Mouse (Mus musculus): Measurements from ENCODE around the gene Sar1b.

Gene Sar1b

GRCm38 (mm10) chr11:51824867-51825424, 61.5 kb downstream of the Sar1b start:
- no peak for DNase-seq (ENCODE audit: low read depth in 2 of 2, low spot score in 2 of 2)

DNA sequence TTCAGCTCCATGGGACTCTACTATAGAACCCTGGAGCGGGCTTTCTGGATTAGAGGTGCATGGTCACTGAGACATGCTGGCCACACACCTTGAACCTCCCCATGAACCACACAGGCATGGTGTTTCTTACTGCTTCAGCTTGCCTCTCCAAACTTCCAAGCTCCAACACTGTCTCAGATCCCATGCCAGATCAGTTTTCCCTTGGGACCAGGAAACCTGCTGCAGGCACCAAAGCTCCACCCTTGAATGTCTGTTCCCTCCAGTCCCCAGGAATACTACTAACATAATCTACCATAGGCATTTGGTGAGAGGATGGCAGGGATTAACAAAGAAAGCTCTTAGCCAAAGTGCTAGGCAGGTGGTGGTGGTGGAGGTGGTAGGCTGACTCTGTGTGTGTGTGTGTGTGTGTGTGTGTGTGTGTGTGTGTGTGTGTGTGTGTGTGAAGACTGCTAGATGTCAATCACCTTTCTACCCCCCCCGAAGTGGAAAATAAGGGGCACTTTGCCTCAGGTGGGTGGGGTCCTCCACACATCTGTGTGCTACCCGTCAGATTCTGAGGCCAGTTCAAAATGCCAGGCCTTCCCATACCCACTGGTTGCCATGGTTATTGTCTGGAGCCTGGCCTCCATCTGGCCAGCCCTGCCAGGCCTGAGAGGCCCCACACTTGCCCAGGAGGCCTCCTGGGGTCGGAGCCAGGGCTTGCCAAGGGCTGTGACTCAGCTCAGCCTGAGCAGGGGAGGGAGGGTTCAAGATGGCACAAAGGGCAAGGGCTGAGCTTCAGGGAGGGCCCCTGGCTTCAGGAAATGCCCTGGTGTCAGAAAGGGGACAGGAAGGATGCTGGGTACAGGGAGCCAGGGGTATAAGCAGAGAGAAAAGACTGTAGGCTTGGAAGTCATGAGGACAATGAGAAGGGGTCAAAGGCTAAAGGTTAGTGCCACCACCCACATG, 68.7 kb downstream of the Sar1b start:
- no peak for DNase-seq (ENCODE audit: low read depth in 2 of 2, low spot score in 2 of 2)

- DNase-seq (ENCODE audit: low read depth in 2 of 2, low spot score in 2 of 2): no peak
Measured at GRCm38 (mm10) chr11:51832992-51833391, 69.5 kb downstream of the Sar1b start.

DNA sequence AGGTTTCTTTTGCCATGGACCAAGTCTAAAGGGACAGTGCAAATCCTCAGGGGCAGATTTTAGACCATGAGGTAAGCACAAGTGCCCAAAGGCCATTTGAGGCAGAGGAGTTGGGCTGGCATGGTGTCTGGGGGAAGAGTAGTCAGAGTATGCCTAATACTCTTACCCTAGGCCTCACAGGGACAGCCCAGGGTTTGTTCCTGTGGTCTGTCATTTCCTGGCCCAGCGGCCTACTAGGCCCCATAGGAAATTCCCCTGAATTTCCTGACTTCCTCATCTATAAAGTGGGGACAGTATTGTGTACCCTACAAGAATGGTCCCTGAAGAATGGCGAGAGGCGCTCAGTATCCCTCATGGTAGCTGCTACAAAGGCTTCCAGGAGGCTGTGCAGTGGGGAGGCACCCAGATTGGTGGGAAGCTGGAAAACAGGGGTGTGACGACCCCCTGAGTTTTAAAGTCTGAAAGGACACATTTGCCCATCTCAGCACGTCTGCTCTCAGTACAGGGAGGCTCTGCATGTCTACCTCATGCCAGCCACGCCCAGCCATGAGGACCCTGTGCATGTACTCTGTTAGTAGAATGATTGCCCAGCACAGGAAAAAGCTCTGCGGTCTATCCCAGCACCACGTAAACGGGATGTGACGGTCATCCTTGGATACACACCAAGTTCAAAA, 70.0 kb downstream of the Sar1b start:
- DNase-seq (ENCODE audit: low read depth in 2 of 2, low spot score in 2 of 2): no peak

- DNase-seq (ENCODE audit: low read depth in 2 of 2, low spot score in 2 of 2): no peak
Measured at GRCm38 (mm10) chr11:51834067-51834411, 70.6 kb downstream of the Sar1b start.

GRCm38 (mm10) chr11:51835598-51835997, 72.1 kb downstream of the Sar1b start:
- DNase-seq (ENCODE audit: low read depth in 2 of 2, low spot score in 2 of 2): no peak

- no peak for DNase-seq (ENCODE audit: low read depth in 2 of 2, low spot score in 2 of 2)
Measured at GRCm38 (mm10) chr11:51836506-51836905, 73.0 kb downstream of the Sar1b start.

DNA sequence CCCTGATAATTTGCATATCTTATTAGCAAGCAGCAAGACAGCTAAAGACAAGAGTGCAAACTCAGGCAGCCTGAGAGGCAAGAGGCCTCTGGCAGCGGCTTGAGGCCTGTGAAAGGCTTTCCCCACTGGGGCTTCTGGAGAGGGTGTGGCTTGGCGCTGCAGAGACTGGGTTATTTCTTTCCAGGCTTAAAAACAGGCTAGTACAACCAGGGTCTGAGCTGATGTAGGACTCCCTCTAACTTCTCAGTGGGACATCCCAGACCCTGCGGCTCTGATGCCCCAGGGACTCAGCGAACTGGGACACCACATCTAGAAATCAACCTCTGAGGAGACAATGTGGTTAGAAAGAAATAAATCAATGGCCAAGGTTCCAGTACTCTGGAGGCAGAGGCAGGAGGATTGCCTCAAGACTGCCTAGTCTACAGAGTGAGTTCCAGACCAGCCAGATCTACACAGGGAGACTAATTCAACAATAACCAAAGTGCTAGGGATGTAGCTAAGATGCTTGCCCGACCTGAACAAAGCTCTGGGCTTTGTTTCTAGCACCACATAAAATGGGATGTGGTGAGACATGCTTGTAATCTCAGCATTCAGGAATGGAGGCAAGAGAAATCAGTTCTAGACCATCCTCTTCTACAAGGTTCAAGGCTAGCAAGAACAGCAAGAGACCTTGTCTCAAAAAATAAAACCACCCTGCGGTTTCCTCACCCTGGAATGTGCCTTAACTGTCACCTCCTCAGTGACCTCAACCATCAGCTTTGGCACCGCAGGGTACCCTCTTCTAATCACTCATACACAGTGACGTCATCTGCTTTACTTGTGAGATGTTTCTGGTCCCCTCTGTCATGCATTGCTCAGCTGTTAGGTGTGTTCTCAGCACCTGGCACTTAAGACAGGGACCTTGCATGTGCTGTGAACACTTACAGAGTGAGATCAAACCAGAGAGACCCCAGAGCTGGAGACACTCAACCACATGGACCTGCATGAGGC, 74.0 kb downstream of the Sar1b start:
- DNase-seq (ENCODE audit: low read depth in 2 of 2, low spot score in 2 of 2): no peak

DNA sequence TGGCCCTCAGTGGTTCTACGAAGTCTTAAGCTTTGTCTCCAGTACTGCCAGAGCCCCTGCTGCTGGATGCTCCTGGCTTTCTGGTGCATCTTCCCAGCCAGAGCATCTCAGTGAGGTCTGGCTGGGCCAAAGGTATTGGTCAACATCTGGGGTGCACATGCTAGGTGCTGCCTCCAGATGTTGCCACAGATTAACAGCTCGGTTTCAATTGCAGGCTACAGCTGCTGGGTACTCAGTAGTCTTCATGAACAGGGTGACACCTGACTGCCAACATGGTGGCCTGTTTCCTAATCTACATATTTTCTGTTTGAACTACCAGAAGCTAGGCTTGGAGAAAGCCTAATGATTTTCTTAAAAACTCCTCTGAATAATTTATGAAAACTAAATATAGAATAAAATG, 75.6 kb downstream of the Sar1b start:
- DNase-seq (ENCODE audit: low read depth in 2 of 2, low spot score in 2 of 2): no peak

DNA sequence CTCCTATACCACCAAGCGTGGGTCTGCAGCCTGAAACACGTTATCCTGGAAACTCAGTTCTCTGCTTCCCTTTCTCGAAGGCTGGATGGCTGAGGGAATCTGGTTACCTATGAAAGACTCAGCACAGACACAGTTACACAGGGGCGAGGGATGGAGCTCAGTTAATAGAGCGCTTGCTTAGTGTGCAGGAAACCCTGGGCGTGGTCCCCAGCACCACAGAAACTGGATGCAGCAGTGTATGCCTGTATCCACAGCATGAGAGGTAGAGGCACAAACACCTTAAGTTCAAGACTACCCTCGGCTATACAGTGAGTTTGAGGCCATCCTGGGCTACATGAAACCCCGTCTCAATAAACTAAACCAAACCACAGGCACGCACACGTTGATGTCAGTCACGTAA, 76.5 kb downstream of the Sar1b start:
- no peak for DNase-seq (ENCODE audit: low read depth in 2 of 2, low spot score in 2 of 2)

DNA sequence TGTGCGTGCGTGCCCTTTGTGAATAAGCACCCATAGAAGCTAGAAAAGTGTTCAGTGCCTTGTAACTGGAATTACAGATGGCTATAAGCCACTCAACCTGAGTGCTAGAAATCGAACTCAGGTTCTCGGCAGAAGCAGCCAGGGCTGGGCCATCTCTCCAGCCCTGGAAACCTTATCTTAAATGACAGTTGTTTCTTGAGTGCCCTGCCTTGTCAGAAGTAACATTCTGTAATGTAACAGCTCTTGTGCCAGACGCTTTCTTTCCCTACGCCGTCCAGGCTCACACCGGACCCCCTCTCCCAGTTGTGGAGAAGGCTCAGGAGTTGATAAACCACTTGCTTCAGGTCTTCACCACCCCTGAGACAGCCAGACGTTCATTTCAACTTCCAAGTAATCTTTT, 77.2 kb downstream of the Sar1b start:
- DNase-seq (ENCODE audit: low read depth in 2 of 2, low spot score in 2 of 2): no peak

DNA sequence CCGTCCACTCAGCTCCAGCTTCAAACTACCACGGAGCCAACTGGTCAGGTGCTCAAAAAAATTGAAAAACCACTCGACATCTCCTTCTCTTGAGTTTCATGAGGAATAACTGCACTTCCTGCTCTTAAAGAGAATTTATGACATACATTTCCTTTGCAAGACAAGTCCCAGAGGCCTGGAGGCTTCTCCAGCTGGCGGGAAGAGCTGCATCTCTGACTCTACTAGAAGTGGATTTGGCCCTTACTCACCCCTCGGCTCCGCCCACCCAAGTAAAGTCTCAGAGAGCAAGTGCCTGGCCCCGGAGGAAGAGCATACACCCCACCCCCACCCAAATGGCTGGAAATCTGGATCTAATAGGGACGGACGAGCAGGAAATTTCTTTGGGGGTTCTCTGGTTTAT, 77.7 kb downstream of the Sar1b start:
- DNase-seq (ENCODE audit: low read depth in 2 of 2, low spot score in 2 of 2): no peak
